Mouse (Mus musculus) megakaryocyte, embryonic 14.5 days (primary cell): Measurements from ENCODE around the gene Sh3rf3. TPM values are rescaled to one million over a fixed set of nuclear protein-coding genes. Genes with fewer than 3 reads are reported as not detected.
A peak's percentile ranks its signal among the peaks of the same experiment; 100 is the strongest.

Experiments
- H3K27me3 ChIP-seq: replicated peaks from 2 replicates; pipeline ENCODE3; 2012; ENCODE audit warnings: inconsistent platforms
- H3K36me3 ChIP-seq: replicated peaks from 2 replicates; pipeline ENCODE3; 2012; ENCODE audit warnings: low read length, inconsistent platforms, mixed read lengths
- H3K4me1 ChIP-seq: 2 replicates; pipeline ENCODE4 v1.6.1; 2012; ENCODE audit warnings: inconsistent platforms
- H3K4me3 ChIP-seq: replicated peaks from 2 replicates; pipeline ENCODE3; 2012; ENCODE audit warnings: moderate library complexity, mild to moderate bottlenecking, inconsistent platforms
- H3K9me3 ChIP-seq: 2 replicates; pipeline ENCODE4 v1.6.1; 2012; ENCODE audit warnings: inconsistent platforms
- FLI1 ChIP-seq: IDR thresholded peaks from 2 replicates; pipeline ENCODE4 v1.6.1; 2012; ENCODE audit warnings: low read length, inconsistent platforms, mixed read lengths
- GATA1 ChIP-seq: IDR thresholded peaks from 3 replicates; pipeline ENCODE4 v1.6.1; 2012; ENCODE audit warnings: mixed read lengths, low read length, inconsistent platforms, borderline replicate concordance
- polyA plus RNA-seq: library from polyadenylated mRNA; stranded (reverse); fragments of >175 nt; gene quantifications from 2 replicates; pipeline ENCODE4 v1.2.3, GENCODE M21; 2012; ENCODE audit warnings: low replicate concordance; ENCODE audit not compliant: insufficient read depth

The Sh3rf3 gene
- polyA plus RNA-seq, 1 experiment: not detected

DNA sequence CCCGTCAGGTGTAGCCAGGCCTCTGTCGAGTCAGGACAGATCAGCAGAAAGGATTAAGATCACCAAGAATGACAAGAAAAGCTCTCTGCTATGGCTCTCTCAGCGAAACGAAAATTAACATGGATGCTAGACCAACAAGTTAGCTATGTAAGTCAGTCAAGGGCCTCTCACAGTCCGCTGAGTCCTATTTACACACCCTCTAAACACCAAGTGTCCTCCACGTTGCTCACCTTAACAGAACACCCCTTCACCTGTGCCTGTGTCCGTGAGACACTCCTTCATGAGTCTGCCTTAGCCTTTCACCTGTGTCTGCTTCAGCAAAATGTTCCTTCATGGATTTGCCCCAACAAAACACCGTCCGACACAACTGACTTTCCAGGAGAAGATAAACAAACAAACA, 300.2 kb downstream of the Sh3rf3 start:
- peaks cover 12% of the 10 kb centered on the region for H3K27me3 ChIP-seq
- TF ChIP-seq GATA1: no peak
- no peak for TF ChIP-seq FLI1
- H3K36me3 ChIP-seq: peaks cover 9% of the 10 kb centered on the region
- peaks cover 10% of the 10 kb centered on the region for H3K9me3 ChIP-seq
- peaks cover 59% of the 10 kb centered on the region for H3K4me1 ChIP-seq
- H3K4me3 ChIP-seq: no peak overlapping the region

DNA sequence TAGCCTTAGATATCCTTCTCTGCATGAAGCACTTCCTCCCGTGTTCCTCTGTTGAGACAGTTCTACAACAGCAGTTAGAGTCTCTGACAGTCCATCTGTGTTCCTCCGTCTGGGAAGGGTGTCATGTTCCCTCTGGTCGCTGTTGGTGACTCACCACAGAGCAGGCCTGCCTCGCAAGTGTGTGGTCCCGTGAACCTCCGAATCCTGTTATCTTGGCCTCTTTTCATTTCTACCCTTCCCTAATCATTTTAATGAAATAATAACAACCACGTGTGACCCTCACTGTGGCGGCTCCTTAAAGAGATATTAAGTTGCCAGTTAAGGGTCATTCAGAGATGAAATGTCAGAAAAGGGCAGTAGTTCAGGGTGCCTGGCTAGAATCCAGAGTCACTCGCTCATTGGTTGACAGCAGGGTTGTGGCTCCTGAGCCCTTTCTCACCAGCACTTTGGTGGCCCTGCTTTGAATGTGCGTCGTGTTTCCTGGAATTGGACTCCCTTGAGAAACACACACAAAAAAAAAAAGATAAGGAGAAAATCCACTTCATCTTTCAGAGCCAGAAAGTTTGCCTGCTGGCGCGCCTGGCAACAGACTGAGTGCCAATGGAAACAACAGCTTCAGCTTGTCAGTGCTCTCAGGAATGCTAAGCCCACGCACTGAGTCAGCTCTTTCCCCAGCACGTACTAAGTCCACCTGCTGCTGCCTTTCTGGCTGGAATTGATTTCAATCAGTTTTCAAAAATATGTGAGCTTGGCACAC, 301.6 kb downstream of the Sh3rf3 start:
- H3K27me3 ChIP-seq: peaks cover 12% of the 10 kb centered on the region
- H3K36me3 ChIP-seq: peaks cover 9% of the 10 kb centered on the region
- no peak overlapping the region for H3K4me3 ChIP-seq
- H3K9me3 ChIP-seq: peaks cover 10% of the 10 kb centered on the region
- TF ChIP-seq FLI1 (no peak), GATA1 (no peak)
- H3K4me1 ChIP-seq: peaks cover 62% of the 10 kb centered on the region

DNA sequence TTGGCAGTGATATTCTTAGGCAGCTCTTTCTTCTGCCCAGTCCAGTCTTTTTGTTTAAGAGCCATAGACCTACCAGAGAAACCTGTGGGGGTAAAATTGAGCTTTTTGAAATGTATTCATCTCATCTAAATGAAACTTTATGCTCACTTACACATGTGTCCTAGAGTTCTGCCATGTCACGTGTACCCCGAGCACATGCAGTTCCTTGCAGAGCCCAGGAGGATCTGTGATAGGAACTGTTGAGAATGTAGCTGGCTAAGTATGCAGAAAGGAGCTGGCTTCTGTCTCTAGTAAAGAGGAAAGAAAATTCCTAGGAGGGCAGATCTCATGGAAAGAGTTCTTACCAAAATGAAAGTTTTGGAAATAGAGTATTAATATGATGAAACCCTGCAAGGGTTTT, 302.5 kb downstream of the Sh3rf3 start:
- TF ChIP-seq GATA1 (no peak), FLI1 (no peak)
- peaks cover 4% of the 10 kb centered on the region for H3K9me3 ChIP-seq
- no peak overlapping the region for H3K4me3 ChIP-seq
- H3K27me3 ChIP-seq: peaks cover 12% of the 10 kb centered on the region
- peaks cover 57% of the 10 kb centered on the region for H3K4me1 ChIP-seq
- peaks cover 4% of the 10 kb centered on the region for H3K36me3 ChIP-seq

DNA sequence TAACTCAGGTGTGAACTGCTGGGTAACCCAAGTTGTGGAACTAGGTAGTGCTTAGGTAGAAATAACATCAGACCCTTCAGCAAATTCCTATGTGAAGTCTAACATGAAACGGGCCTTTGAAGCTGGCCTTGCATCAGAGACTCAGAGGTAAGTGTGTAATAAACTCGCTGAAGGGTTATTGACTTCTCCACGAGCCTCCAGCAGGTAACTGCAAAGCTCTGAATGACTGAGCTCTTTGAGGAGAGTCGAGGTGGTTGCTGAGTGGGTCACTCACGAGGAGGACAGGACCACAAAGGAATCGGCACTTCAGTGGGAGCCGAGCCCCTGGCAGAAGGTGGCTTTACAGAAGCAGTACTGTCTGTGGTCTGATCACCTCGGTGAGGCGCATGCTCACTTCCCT, 303.2 kb downstream of the Sh3rf3 start:
- peaks cover 50% of the 10 kb centered on the region for H3K4me1 ChIP-seq
- TF ChIP-seq GATA1 (no peak), FLI1 (no peak)
- no peaks in the 10 kb centered on the region; the same call in 1 of the 2 replicates for H3K9me3 ChIP-seq
- no peaks in the 10 kb centered on the region for H3K36me3 ChIP-seq
- H3K27me3 ChIP-seq: peaks cover 12% of the 10 kb centered on the region
- H3K4me3 ChIP-seq: no peak overlapping the region

DNA sequence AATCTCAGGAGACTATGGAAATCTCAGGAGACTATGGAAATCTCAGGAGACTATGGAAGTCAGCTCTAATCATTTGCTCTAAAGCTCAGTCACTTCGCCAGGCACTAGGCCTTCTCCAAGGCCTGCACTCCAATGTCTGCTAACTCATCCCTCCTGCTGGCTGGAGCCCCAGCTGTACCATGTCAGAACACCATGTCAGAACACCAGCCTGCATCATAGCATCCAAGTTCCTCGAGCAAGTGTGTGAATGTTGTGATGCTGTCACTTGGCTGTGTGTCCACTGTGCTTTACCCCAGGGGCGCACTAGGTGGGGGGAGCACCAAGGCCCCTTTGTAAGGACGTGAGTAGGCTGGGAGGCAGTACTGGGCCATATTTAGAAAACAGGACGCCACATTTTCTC, 304.4 kb downstream of the Sh3rf3 start:
- no peaks in the 10 kb centered on the region for H3K36me3 ChIP-seq
- H3K4me1 ChIP-seq: peaks cover 39% of the 10 kb centered on the region
- TF ChIP-seq GATA1 (no peak), FLI1 (no peak)
- no peak overlapping the region for H3K4me3 ChIP-seq
- H3K9me3 ChIP-seq: no peaks in the 10 kb centered on the region; the same call in 1 of the 2 replicates
- H3K27me3 ChIP-seq: peaks cover 9% of the 10 kb centered on the region

DNA sequence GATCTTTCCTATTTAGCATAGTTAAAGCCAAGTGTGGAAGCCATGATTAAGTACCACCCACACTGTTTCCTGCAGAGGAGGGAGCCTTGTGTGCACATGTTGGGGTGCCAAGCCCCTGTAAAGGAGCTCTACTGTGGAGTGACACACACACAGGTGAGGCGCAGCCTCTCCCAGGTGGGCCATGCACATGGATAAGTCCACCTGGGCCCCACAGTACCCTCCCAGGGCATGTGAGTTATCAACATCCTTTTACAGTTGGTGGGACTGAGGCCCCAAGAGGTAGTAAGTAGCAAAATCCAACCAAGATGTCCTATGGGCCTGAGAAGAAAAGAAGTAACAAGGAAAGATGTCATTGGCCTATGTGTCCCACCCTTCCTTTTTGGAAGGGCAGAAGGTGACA, 305.8 kb downstream of the Sh3rf3 start:
- Histone ChIP-seq H3K9me3 (no peaks in the 10 kb centered on the region; the same call in 1 of the 2 replicates), H3K36me3 (no peaks in the 10 kb centered on the region), H3K27me3 (peaks cover 9% of the 10 kb centered on the region), H3K4me3 (no peak overlapping the region), H3K4me1 (peaks cover 35% of the 10 kb centered on the region)
- TF ChIP-seq GATA1: no peak
- TF ChIP-seq FLI1: no peak

DNA sequence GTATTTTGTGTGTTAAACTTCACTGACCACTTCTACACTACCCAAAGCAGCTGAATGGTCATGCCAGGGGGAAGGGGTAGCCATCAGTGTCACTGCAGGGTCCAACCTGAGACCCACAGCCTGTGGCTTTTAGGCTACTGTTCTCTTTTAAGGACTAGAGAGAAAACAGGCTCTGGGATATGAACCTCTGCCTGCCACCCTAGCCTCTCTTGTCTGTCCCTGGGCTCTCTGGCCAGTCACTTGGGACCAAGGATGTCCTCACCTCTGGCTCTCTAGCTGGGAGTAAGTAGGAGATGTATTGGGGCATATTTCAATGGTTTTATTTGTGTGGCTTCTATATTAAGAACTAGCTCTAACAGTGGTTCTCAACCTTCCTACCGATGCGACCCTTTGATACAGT, 306.7 kb downstream of the Sh3rf3 start:
- H3K27me3 ChIP-seq: peaks cover 9% of the 10 kb centered on the region

DNA sequence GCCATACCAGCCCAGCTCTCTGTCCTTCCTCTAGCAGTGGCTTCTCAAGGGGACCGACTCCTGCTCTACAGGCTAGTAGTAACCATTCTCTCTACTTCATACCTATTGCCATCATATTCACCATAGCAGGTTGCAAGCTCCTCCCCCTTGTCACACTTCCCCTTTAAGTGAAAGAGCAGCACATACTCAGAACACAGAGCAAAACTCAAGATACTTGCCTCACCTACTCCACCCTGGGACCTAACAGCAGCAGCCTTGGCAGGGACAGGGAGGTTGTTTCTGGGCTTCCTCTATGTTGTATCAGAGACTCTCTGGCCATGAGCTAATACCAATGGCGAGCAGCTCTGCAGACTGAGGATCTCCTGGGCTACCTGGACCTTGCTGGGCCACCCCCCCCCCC, 312.3 kb downstream of the Sh3rf3 start:
- TF ChIP-seq GATA1 (no peak), FLI1 (no peak)
- peaks cover 55% of the 10 kb centered on the region for H3K4me1 ChIP-seq
- H3K4me3 ChIP-seq: no peak overlapping the region
- H3K27me3 ChIP-seq: no peaks in the 10 kb centered on the region
- no peaks in the 10 kb centered on the region; the same call in 1 of the 2 replicates for H3K9me3 ChIP-seq
- H3K36me3 ChIP-seq: no peaks in the 10 kb centered on the region

More for the DNA sequence above, 306.7 kb downstream of the Sh3rf3 start:
- H3K9me3 ChIP-seq: no peaks in the 10 kb centered on the region; the same call in 1 of the 2 replicates
- peaks cover 33% of the 10 kb centered on the region for H3K4me1 ChIP-seq
- no peaks in the 10 kb centered on the region for H3K36me3 ChIP-seq
- no peak overlapping the region for H3K4me3 ChIP-seq
- no peak for TF ChIP-seq FLI1
- no peak for TF ChIP-seq GATA1

DNA sequence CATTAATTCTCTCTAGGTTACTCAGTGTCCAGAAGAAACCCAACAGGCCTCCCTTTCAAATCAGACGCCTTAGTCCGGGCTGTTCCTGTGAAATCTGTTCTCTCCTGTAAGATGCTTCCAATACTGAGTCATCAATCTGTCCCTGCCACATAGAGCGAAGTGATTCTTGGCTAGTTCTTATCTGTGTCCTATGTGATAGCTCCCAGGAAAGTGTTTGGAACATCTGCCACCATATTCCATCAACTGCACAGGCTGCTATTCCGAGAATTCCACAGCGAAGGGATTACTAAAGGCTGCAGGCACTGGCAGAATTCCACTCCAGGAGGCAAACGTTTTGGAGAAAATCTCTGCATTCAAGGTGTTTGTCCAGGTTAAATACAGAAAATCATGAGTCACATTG, 314.5 kb downstream of the Sh3rf3 start:
- no peaks in the 10 kb centered on the region for H3K36me3 ChIP-seq
- TF ChIP-seq FLI1: no peak
- TF ChIP-seq GATA1: no peak
- H3K4me1 ChIP-seq: peaks cover 75% of the 10 kb centered on the region
- no peak overlapping the region for H3K4me3 ChIP-seq
- no peaks in the 10 kb centered on the region for H3K9me3 ChIP-seq
- H3K27me3 ChIP-seq: no peaks in the 10 kb centered on the region

DNA sequence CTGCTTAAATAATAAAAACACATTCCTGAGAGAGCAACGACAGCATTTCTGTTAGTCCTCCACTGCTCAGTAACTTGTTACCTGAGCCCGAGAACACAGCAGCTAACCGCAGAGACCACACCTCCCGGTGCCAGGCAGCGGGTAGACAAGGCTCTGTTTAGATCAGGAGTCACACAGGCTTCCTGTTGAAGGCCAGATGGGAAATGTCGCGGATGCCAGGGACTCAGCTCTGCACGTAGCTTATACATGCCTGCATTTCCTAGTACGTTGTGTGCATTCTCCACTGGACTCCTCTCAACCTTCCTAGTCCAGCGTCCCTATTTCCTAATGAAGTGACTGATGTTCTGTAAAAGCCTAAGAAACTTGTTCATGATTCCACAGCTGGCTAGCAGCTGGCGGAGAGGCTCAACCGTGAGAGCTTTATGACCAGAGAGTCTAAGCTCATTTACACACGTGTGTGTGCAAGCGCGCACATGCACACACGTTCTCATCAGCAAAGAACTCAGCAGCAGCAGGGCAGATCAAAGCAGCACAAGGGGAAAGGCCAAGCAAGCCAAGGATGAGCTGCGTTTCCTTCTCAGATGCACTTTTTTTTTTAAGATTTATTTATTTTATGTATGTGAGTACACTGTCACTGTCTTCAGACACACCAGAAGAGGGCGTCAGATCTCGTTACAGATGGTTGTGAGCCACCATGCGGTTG, 318.9 kb downstream of the Sh3rf3 start:
- TF ChIP-seq FLI1 (no peak), GATA1 (peak; percentile 57; the same call in 1 of the 3 replicates)
- Histone ChIP-seq H3K9me3 (no peaks in the 10 kb centered on the region), H3K27me3 (no peaks in the 10 kb centered on the region), H3K36me3 (no peaks in the 10 kb centered on the region), H3K4me3 (peak overlapping the region; percentile 82), H3K4me1 (peaks cover 73% of the 10 kb centered on the region)
